Mouse (Mus musculus) ZHBTc4 (cell line): Measurements from ENCODE around the gene Cep57.

ENCODE experiments used
- DNase-seq: peaks from one replicate; pipeline ENCODE4 v3.0.0-alpha.2; 2011; ENCODE audit warnings: low read depth, low spot score

The Cep57 gene

DNA sequence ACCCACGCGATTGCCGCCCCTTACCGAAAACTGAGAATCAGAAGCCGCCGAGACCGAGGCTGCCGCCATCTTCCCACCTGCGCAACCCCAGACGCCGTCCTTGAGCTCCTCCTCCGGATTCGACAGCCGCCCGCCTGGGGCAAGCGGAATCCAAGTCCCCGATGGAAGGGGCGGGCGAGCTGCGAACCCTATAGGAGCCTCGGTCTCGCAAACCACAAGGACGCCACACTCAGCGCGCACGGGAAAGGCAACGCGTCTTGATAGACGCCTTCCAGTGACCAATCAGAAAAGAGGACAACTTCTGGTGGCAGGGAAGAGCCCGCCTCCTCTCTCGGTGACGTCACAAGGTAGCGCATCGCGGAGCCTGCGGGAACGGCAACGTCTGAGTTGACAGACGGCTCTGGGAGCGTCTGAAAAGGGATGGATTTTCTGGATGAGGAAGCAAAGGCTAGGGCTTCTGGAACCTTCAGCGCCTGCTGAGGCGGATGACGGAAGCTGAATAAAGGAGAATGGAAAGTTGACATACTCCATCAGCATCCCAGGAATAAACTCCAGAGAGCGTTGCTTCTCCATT lies at the start of gene Cep57:
Gene Cep57, minus strand, starts transcription at position 276 of the 574 bp plus-strand sequence.
- DNase-seq: peak; percentile 99

GRCm38 (mm10) chr9:13875340-13875739 lies 48.4 kb upstream of the Cep57 start:
- DNase-seq: no peak

- DNase-seq: peak; percentile 38
Measured at GRCm38 (mm10) chr9:13874359-13874758, 47.5 kb upstream of the Cep57 start.

DNA sequence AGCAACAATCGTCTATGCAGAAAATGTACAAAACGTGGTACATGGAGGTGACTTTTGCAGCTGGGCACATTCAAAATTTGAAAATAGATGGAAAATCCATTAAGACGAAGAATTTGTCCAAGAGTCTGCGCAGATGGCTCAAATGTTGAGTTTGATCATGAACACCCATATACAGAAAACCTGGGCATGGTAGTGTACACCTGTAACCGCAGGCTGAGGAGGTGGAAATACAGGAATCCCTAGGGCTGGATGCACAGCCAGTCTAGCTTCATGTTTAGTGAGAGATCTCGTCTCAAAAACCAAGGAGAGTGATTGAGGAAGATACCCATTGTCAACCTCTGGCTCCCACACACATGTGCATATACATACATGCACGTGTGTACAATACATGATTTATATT lies 44.7 kb upstream of the Cep57 start:
- DNase-seq: no peak

GRCm38 (mm10) chr9:13867646-13868045 lies 40.7 kb upstream of the Cep57 start:
- DNase-seq: no peak

- no peak for DNase-seq
Measured at GRCm38 (mm10) chr9:13856777-13857176, 29.9 kb upstream of the Cep57 start.

GRCm38 (mm10) chr9:13856247-13856646 lies 29.3 kb upstream of the Cep57 start:
- no peak for DNase-seq

- no peak for DNase-seq
Measured at GRCm38 (mm10) chr9:13853876-13854275, 27.0 kb upstream of the Cep57 start.

- DNase-seq: peak; percentile 71
Measured at GRCm38 (mm10) chr9:13848481-13849480, 21.9 kb upstream of the Cep57 start.

DNA sequence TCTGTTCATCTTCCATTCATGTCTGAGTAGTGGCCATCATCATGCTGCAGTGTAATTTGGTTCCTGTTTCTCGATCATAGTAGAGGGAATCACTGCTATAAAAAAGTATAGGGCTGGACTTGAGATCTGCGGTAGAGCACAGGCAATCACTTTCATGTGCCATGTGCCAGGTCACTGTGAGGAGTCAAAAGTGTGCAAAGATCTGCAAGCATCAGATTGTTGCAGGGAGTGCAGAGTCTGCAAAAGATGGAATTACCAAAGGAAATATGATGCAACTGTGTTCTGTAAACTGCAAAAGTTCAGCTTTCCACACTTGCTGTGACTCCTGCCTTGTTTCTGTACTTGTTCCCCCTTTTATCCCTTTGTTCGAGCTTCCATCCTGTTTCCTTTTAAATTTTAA lies 20.7 kb upstream of the Cep57 start:
- no peak for DNase-seq

- no peak for DNase-seq
Measured at GRCm38 (mm10) chr9:13836726-13837125, 9.8 kb upstream of the Cep57 start.

- no peak for DNase-seq
Measured at GRCm38 (mm10) chr9:13835256-13835655, 8.3 kb upstream of the Cep57 start.

DNA sequence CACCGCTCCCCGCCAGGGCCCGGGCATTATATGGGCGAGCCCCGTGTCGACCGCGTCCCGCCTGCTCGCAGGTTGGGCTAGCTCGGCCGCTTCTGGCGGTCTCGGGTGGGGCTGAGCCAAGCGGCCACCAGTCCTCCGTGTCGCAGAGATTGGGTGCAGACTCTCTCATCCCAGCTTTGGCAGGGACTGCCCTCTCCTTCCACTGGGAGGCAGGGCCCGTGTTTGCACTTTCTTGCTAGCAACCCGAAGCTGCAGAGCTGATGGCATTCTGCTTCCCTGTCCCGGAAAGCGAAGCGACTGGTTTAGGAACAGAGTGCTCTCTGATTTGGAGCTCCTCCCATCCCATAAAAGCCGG lies 1.2 kb upstream of the Cep57 start:
- DNase-seq: peak; percentile 87

DNA sequence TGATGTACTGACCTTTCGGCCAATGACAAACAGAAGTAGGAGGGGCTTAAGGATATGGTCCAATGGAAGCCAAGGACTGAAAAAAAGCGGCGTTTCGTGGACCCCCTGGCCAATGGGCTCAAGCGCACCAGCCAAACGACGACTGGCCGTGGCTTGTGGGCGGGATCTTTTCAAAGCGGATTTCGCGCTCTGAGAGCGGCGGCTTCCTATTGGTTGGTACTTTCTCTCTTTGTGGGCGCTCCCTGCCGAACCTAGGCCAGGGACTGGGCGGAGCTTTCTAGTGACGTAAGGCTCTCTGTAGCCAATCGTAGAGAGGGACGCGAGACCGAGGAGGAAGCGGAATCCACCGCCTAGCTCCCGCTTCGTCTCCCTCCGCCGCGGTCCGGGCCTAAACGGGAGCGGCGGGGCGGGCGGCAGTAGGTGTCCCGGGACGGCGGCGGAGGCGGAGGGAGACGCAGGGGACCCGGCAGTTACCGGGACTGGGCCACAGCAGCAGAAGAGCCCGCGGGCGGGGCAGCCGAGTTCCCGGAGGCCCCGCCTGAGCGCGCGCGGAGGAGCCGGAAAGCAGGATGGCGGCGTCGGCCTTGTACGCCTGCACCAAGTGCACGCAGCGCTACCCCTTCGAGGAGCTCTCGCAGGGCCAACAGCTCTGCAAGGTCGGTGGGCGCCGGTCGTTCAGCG lies 639 bp upstream of the Cep57 start, which contains the start of gene Fam76b:
Gene Fam76b, plus strand, starts transcription at position 311 of the 681 bp plus-strand sequence.
- peak; percentile 100 for DNase-seq

GRCm38 (mm10) chr9:13826391-13826805 lies 509 bp downstream of the Cep57 start:
- DNase-seq: peak; percentile 84

GRCm38 (mm10) chr9:13825896-13826295 lies 1.0 kb downstream of the Cep57 start:
- DNase-seq: no peak

DNA sequence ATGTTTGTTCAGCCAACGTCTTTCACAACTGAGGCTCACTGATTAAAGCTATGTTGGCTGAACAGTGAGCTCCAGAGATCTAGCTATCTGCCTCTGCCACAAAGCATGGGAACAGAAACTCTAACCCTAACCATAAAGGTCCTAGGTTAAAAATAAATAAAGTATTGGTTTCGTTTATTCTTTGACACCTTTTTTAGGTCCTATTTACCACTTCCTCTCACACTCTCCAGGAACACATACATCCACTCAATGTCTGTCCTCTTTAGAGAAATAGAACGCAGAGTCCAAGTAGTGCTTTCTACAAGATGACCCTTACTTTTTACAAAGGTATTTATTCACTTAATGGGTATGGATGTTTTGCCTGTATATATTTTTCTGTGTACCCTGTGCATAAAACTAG lies 6.1 kb downstream of the Cep57 start:
- no peak for DNase-seq

DNA sequence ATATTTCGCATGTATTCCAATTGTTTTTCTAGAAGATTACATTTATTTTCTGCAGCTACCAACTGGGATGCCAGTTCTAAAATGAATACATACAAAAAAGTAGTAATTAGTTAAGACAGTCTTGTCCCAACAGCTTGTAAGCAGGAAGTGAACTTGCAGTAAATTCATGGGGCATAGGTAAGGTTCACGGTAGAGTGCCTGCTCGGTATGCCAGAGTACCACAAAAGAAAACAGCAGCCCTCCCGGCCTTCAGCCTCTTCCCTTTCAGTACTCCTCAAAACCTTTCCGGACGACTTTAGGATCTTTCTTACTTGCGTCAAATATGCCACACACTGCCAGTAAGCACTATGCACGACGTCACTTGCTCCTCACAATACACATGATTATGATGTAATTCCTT lies 8.5 kb downstream of the Cep57 start:
- DNase-seq: no peak

DNA sequence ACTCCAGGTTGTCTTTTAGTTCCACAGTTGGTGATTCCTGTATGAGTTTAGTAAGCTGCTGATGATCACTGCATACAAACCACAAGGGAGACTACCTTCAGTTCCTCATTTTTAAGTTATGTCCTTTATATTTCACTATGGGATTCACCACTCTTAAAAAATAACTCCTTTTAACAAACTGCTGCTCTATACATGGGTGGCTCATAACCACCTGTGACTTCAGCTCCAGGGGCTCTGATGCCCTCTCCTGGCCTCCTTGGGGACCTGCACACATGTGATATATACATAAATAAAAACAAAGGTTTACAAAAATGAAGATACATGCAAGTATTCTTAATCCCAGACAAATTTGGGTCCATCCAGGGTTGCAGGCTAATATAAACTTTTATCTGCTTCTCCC lies 17.0 kb downstream of the Cep57 start:
- DNase-seq: peak; percentile 55

- DNase-seq: no peak
Measured at GRCm38 (mm10) chr9:13807657-13808056, 19.2 kb downstream of the Cep57 start.

DNA sequence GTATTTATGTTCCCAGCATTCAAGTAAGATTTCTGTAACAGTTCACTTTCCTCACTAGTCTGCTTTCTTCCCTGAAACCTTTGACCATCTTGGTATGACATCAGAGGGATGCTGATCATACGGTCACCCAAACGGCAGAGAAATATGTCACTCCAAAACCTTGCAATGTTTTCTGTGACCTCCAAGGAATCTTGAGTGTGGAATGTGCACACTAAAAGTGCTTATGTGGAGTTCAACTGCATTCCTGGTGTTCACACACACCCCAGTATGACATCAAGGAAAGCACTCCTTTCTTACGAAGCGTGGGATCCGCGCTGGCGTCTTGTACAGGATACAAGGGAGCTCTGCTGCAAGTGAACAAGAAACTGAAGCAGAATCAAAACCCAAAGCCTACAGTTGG lies 20.1 kb downstream of the Cep57 start:
- DNase-seq: no peak

DNA sequence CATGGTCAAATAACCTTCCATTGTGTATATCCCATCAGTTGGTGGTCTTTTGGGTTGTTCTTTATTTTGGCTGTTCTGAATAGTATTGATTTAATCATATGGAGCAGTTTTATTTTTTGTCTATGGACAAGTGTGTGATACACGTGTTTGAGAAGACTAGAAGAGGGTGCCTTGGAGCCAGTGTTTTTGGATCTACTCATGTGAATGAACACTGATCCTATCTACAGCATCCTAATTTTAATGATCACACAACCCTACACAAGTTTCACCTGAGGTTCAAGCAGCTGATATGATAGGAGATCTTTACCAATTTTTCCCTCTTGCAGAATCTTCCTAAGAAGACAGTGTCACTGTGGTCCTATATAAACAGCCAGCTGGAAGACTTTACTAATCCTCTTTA lies 22.4 kb downstream of the Cep57 start:
- no peak for DNase-seq
